Mouse (Mus musculus): ENCODE results near the gene Tspear. TPM values are rescaled to one million over a fixed set of nuclear protein-coding genes. Genes with fewer than 3 reads are reported as not detected.
A peak's percentile ranks its signal among the peaks of the same experiment; 100 is the strongest.

Gene Tspear
- polyA plus RNA-seq, 1 experiment from 2014 or later = 0.74 TPM

MicroRNAs encoded within 50 kb of the gene (microRNA counts, 519-probe panel; counts per million panel counts)
- not detected for microRNA mmu-miR-1930

Small RNAs within 50 kb of the gene (microRNA-seq; reads per million reads assigned to microRNA genes)
- gene Mir1930 = 10.6 reads per million, percentile 28 among the genes with 10 or more reads in this experiment

Other genes starting within 250 kb of the Tspear start
- gene Fam207a, start 170.8 kb upstream of the Tspear start, polyA plus RNA-seq (2015; fragmentation: Nextera tagmentation; extraction: Ambion mirVana) = 40.7 and 43.6 TPM in 2 replicates
- gene Itgb2, start 156.3 kb upstream of the Tspear start, polyA plus RNA-seq (2015; fragmentation: Nextera tagmentation; extraction: Ambion mirVana) = 1.2 and 1.3 TPM in 2 replicates
- 122 and 124 TPM in 2 replicates for gene Pttg1ip, start 104.8 kb upstream of the Tspear start, polyA plus RNA-seq (2015; fragmentation: Nextera tagmentation; extraction: Ambion mirVana)
- 389 and 422 TPM in 2 replicates for gene Sumo3, start 80.5 kb upstream of the Tspear start, polyA plus RNA-seq (2015; fragmentation: Nextera tagmentation; extraction: Ambion mirVana)
- 3.9 TPM in 1 of 2 replicates, not detected in the other for gene Gm49325, start 80.4 kb upstream of the Tspear start, polyA plus RNA-seq (2015; fragmentation: Nextera tagmentation; extraction: Ambion mirVana)
- 89.3 and 96.0 TPM in 2 replicates for gene Ube2g2, start 64.3 kb upstream of the Tspear start, polyA plus RNA-seq (2015; fragmentation: Nextera tagmentation; extraction: Ambion mirVana)
- not detected in 2 replicates for gene Gm19402, start 4.2 kb downstream of the Tspear start, polyA plus RNA-seq (2015; fragmentation: Nextera tagmentation; extraction: Ambion mirVana)
- gene Gm9508, start 10.7 kb downstream of the Tspear start, polyA plus RNA-seq (2015; fragmentation: Nextera tagmentation; extraction: Ambion mirVana) = not detected in 2 replicates
- gene Gm10272, start 20.1 kb downstream of the Tspear start, polyA plus RNA-seq (2015; fragmentation: Nextera tagmentation; extraction: Ambion mirVana) = not detected in 2 replicates
- 0.51 TPM in 1 of 2 replicates, not detected in the other for gene Gm10024, start 24.9 kb downstream of the Tspear start, polyA plus RNA-seq (2015; fragmentation: Nextera tagmentation; extraction: Ambion mirVana)
- not detected in 2 replicates for gene Gm10142, start 29.2 kb downstream of the Tspear start, polyA plus RNA-seq (2015; fragmentation: Nextera tagmentation; extraction: Ambion mirVana)
- 0.23 TPM in 1 of 2 replicates, not detected in the other for gene Krtap12-1, start 34.0 kb downstream of the Tspear start, polyA plus RNA-seq (2015; fragmentation: Nextera tagmentation; extraction: Ambion mirVana)
- gene Gm10100, start 39.9 kb downstream of the Tspear start, polyA plus RNA-seq (2015; fragmentation: Nextera tagmentation; extraction: Ambion mirVana) = not detected in 2 replicates
- gene Gm18596, start 56.1 kb downstream of the Tspear start, polyA plus RNA-seq (2015; fragmentation: Nextera tagmentation; extraction: Ambion mirVana) = not detected in 2 replicates
- gene Gm9736, start 64.8 kb downstream of the Tspear start, polyA plus RNA-seq (2015; fragmentation: Nextera tagmentation; extraction: Ambion mirVana) = not detected in 2 replicates
- gene Gm3233, start 73.1 kb downstream of the Tspear start, polyA plus RNA-seq (2015; fragmentation: Nextera tagmentation; extraction: Ambion mirVana) = not detected in 2 replicates
- not detected in 2 replicates for gene Gm3238, start 84.8 kb downstream of the Tspear start, polyA plus RNA-seq (2015; fragmentation: Nextera tagmentation; extraction: Ambion mirVana)
- gene Gm7138, start 90.4 kb downstream of the Tspear start, polyA plus RNA-seq (2015; fragmentation: Nextera tagmentation; extraction: Ambion mirVana) = not detected in 2 replicates
- not detected in 2 replicates for gene Gm3250, start 96.0 kb downstream of the Tspear start, polyA plus RNA-seq (2015; fragmentation: Nextera tagmentation; extraction: Ambion mirVana)
- not detected in 2 replicates for gene Gm7137, start 101.6 kb downstream of the Tspear start, polyA plus RNA-seq (2015; fragmentation: Nextera tagmentation; extraction: Ambion mirVana)
- gene Gm9639, start 108.5 kb downstream of the Tspear start, polyA plus RNA-seq (2015; fragmentation: Nextera tagmentation; extraction: Ambion mirVana) = not detected in 2 replicates
- not detected in 2 replicates for gene Gm19668, start 112.6 kb downstream of the Tspear start, polyA plus RNA-seq (2015; fragmentation: Nextera tagmentation; extraction: Ambion mirVana)
- gene Gm9507, start 125.3 kb downstream of the Tspear start, polyA plus RNA-seq (2015; fragmentation: Nextera tagmentation; extraction: Ambion mirVana) = not detected in 2 replicates
- gene Gm2696, start 128.1 kb downstream of the Tspear start, polyA plus RNA-seq (2015; fragmentation: Nextera tagmentation; extraction: Ambion mirVana) = not detected in 2 replicates
- gene Krtap10-4, start 140.5 kb downstream of the Tspear start, polyA plus RNA-seq (2015; fragmentation: Nextera tagmentation; extraction: Ambion mirVana) = not detected in 2 replicates
- gene Krtap10-10, start 149.4 kb downstream of the Tspear start, polyA plus RNA-seq (2015; fragmentation: Nextera tagmentation; extraction: Ambion mirVana) = not detected in 2 replicates
- gene Gm36176, start 160.2 kb downstream of the Tspear start, polyA plus RNA-seq (2015; fragmentation: Nextera tagmentation; extraction: Ambion mirVana) = not detected in 2 replicates
- gene Gm10318, start 166.3 kb downstream of the Tspear start, polyA plus RNA-seq (2015; fragmentation: Nextera tagmentation; extraction: Ambion mirVana) = not detected in 2 replicates
- gene Gm3285, start 175.4 kb downstream of the Tspear start, polyA plus RNA-seq (2015; fragmentation: Nextera tagmentation; extraction: Ambion mirVana) = not detected in 2 replicates
- gene Lrrc3, start 216.0 kb downstream of the Tspear start, polyA plus RNA-seq (2015; fragmentation: Nextera tagmentation; extraction: Ambion mirVana) = 4.1 and 4.7 TPM in 2 replicates

All from limb, embryonic 13.5 days (tissue).